In the genomic region with DNA sequence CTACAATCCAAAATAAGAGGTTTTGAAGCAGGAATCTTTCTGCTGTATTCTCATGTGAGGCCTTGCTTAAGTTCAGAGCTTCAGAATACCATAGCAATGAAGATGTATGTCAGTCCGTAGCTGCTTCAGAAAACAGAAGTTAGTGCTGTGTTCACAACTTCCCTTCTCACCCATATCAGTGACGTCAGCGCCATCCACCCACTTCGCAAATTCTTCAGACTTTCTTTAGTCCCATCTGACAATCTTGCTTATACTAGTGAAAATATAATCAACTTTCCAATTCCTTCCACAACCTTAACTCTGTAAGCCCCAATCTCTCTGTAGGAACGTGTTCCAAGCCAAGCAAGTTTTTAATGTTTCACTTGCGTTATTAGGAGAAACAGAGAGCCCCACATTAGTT, we compare ENCODE assay signal across 12 mouse cellular contexts. TPM values are rescaled to one million over a fixed set of nuclear protein-coding genes. Genes with fewer than 3 reads are reported as not detected.
DNase-seq lines count a peak whose midpoint lies in the region; ATAC-seq and TF ChIP-seq lines count a peak whose summit lies in the region.
"Had no signal": no experiment of that assay in that cellular context is flagged by ENCODE, and none has a peak within 500 bp of the region (broad histone marks: within the 10 kb centered on the region; RNA-seq: fewer than 3 reads in every experiment).

No protein-coding gene starts in this region.

- peak overlapping the region; percentile 30 for H3K4me2 ChIP-seq in stomach, embryonic 15.5 days
- H3K4me2 ChIP-seq: limb, embryonic 15.5 days had no signal

- H3K27ac ChIP-seq in heart, adult 2 months = no peak overlapping the region
- peak overlapping the region; percentile 68; the same call in 1 of the 2 replicates for H3K27ac ChIP-seq in stomach, embryonic 15.5 days
- H3K27ac ChIP-seq: limb, embryonic 15.5 days had no signal

- intact Hi-C loops in heart, adult 2 months (cut with DNase I) = no loop called here

- no peaks in the 10 kb centered on the region for H3K9me3 ChIP-seq in stomach, embryonic 15.5 days
- H3K9me3 ChIP-seq: limb, embryonic 15.5 days had no signal

- no peak for TF ChIP-seq EP300 in heart, adult 2 months (IDR thresholded peaks at IDR 0.05; ENCODE audit: insufficient read depth, low read depth, low read length)

- H3K9ac ChIP-seq in heart, adult 2 months (ENCODE audit: low read depth, low read length) = no peak overlapping the region
- no peak overlapping the region for H3K9ac ChIP-seq in stomach, embryonic 15.5 days
- H3K9ac ChIP-seq: limb, embryonic 15.5 days had no signal

- no peak overlapping the region for H3K4me3 ChIP-seq in heart, adult 2 months
- no peak overlapping the region for H3K4me3 ChIP-seq in stomach, embryonic 15.5 days (replicated peaks)
- H3K4me3 ChIP-seq: limb, embryonic 15.5 days had no signal

- no peaks in the 10 kb centered on the region for H3K27me3 ChIP-seq in heart, adult 2 months (ENCODE audit: control insufficient read depth, insufficient read depth, low read length)
- no peaks in the 10 kb centered on the region for H3K27me3 ChIP-seq in stomach, embryonic 15.5 days (replicated peaks)
- H3K27me3 ChIP-seq: limb, embryonic 15.5 days had no signal

- peak; percentile 81 for DNase-seq in heart, adult 11 months
- DNase-seq in heart, adult 2 months = no peak
- peak; percentile 30 for DNase-seq in right cerebral cortex, adult 18-20 months
- no peak for DNase-seq in right cerebral cortex, postnatal 36 days (ENCODE audit: low spot score in 2 of 2)
- DNase-seq in retina, embryonic 14.5 days (ENCODE audit: low spot score) = no peak
- DNase-seq in kidney, postnatal 4 days = no peak
- DNase-seq: layer of hippocampus, adult 9-11 months; right cerebral cortex, postnatal 25 days had no signal

- no peaks in the 10 kb centered on the region for H3K79me2 ChIP-seq in heart, adult 2 months (replicated peaks; ENCODE audit: control insufficient read depth, insufficient read depth, low read length)

- 65% methylated on average over 6 of the region's 6 CpGs for WGBS in heart, adult 2 months
- WGBS in stomach, embryonic 15.5 days = 34% methylated on average over 6 of the region's 6 CpGs

- no peaks in the 10 kb centered on the region for H3K4me1 ChIP-seq in heart, adult 2 months (ENCODE audit: control insufficient read depth, insufficient read depth, low read length)
- H3K4me1 ChIP-seq in stomach, embryonic 15.5 days = peaks cover 10% of the 10 kb centered on the region

- H3K36me3 ChIP-seq in heart, adult 2 months (ENCODE audit: control insufficient read depth, insufficient read depth, low read length) = no peaks in the 10 kb centered on the region
- H3K36me3 ChIP-seq in stomach, embryonic 15.5 days = no peaks in the 10 kb centered on the region
- H3K36me3 ChIP-seq: limb, embryonic 15.5 days had no signal

- ATAC-seq in inflammation-experienced regulatory T-cells, adult 6 months = peak; percentile 46
- ATAC-seq in stomach, embryonic 15.5 days (ENCODE audit: insufficient read depth, low FRiP score, low read depth) = no peak
- ATAC-seq: hindbrain, embryonic 16.5 days had no signal

- no peak for TF ChIP-seq POLR2A in heart, adult 2 months (IDR thresholded peaks at IDR 0.05; ENCODE audit: insufficient read depth, low read depth, low read length)

- no peak for TF ChIP-seq CTCF in heart, adult 2 months (IDR thresholded peaks at IDR 0.05)

RNA-seq across cellular contexts. Expression of gene Mtfr2, which starts 50.7 kb away (rescaled TPM):
- not detected for total RNA-seq in heart, adult 2 months (2021)
- 0.12 and 0.38 TPM in 2 replicates for polyA plus RNA-seq in heart, adult 2 months (2012; rRNA removed)
- 1 to 10 TPM in 1 of 3 experiments, under 1 TPM in 2; 0.54 to 2.6 (median 0.98) TPM for polyA plus RNA-seq in inflammation-experienced regulatory T-cells, adult 6 months (2017; shearing (Covaris generic))
- 1.5 and 1.6 TPM in 2 replicates for polyA plus RNA-seq in stomach, embryonic 15.5 days (2015; fragmentation: Nextera tagmentation; extraction: Ambion mirVana)

Comparison
In these comparisons a context has a peak if more than half of its experiments do, and no peak if none do; other contexts are left out.
1. DNase-seq: peak in heart, adult 11 months (single experiment) and right cerebral cortex, adult 18-20 months (single experiment); none in heart, adult 2 months (0 of 2), right cerebral cortex, postnatal 36 days (0 of 2), retina, embryonic 14.5 days (single experiment) and kidney, postnatal 4 days (0 of 2).